Mouse (Mus musculus): ENCODE results near the gene Cdcp1.

GRCm38 (mm10) chr9:123162985-123163694 is 52.7 kb downstream of the Cdcp1 start:
- TF ChIP-seq CTCF (IDR thresholded peaks at IDR 0.05; ENCODE audit: extremely low read depth, insufficient read depth, low read length) (no peak), POLR2A (IDR thresholded peaks at IDR 0.05; ENCODE audit: extremely low read depth, insufficient read depth, low read length) (no peak)
